Mouse (Mus musculus) c-Kit-positive CD71-negative TER-119-negative erythroid progenitor cells, embryonic 14.5 days (primary cell): Measurements from ENCODE around the gene Akr7a5.

Experiments
- DNase-seq: peaks from one replicate; pipeline ENCODE4 v3.0.0-alpha.2; 2013; ENCODE audit warnings: low read depth

Gene Akr7a5

GRCm38 (mm10) chr4:139352832-139353231 is 42.3 kb downstream of the Akr7a5 start:
- DNase-seq: no peak

GRCm38 (mm10) chr4:139357211-139357610 is 46.7 kb downstream of the Akr7a5 start:
- no peak for DNase-seq

GRCm38 (mm10) chr4:139360761-139361548 is 50.4 kb downstream of the Akr7a5 start:
- no peak for DNase-seq

GRCm38 (mm10) chr4:139367336-139367735 is 56.8 kb downstream of the Akr7a5 start:
- DNase-seq: no peak
